Mouse (Mus musculus) erythroblast, adult 5-6 weeks (primary cell): ENCODE data around the gene Dohh. TPM values are rescaled to one million over a fixed set of nuclear protein-coding genes. Genes with fewer than 3 reads are reported as not detected.
A peak's percentile ranks its signal among the peaks of the same experiment; 100 is the strongest.

Experiments
- ATAC-seq: replicated peaks from 2 replicates; pipeline ENCODE4 v1.8.0; 2016; ENCODE audit warnings: moderate number of reproducible peaks, mild to moderate bottlenecking, moderate TSS enrichment, inconsistent platforms; ENCODE audit not compliant: poor library complexity, low FRiP score, severe bottlenecking
- total RNA-seq, 2 experiments: library from RNA; stranded (forward) in 1 of 2; stranded (reverse) in 1 of 2; fragments of 150-400 nt in 1 of 2; fragments of 200-764, 138-1000 nt in 1 of 2; gene quantifications; 2 replicates each; pipeline versions ENCODE4 v1.2.3 to v1.2.4; 2015 to 2017; ENCODE audit warnings: low replicate concordance in 2 of 2

Gene Dohh
- total RNA-seq, 2 experiments from 2014 or later, result 10.4 to 33.7 TPM

DNA sequence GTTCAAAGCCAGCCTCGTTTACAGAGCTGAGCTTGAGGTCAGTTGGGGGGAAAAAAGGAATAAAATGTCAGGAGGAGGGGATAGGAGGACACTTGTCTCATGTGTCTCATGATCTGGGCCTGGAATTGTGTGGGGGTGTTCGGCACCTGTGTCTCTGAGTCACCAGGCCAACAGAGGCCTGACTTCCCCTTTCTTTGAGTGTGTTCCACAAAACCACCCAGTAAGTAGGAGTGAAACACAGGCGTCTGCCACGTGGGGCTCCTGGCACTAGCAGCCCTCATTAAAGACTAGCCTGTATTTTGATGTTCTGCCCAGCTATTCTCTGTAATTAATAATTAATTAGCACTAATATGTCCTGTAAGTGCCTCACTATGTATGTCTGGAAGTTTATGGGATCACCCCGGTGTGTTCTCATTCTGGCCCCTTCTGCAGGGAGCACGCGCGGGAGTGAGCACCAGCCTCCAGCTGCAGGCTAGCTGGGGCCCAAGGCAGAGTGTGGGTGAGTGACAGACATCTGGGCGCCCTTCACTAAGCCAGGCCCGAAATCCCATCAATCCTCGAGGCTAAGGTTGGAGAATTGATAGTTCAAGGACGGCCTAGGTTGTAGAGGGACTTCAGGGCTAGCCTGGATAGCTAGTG lies 27.8 kb upstream of the Dohh start:
- ATAC-seq, result no peak

DNA sequence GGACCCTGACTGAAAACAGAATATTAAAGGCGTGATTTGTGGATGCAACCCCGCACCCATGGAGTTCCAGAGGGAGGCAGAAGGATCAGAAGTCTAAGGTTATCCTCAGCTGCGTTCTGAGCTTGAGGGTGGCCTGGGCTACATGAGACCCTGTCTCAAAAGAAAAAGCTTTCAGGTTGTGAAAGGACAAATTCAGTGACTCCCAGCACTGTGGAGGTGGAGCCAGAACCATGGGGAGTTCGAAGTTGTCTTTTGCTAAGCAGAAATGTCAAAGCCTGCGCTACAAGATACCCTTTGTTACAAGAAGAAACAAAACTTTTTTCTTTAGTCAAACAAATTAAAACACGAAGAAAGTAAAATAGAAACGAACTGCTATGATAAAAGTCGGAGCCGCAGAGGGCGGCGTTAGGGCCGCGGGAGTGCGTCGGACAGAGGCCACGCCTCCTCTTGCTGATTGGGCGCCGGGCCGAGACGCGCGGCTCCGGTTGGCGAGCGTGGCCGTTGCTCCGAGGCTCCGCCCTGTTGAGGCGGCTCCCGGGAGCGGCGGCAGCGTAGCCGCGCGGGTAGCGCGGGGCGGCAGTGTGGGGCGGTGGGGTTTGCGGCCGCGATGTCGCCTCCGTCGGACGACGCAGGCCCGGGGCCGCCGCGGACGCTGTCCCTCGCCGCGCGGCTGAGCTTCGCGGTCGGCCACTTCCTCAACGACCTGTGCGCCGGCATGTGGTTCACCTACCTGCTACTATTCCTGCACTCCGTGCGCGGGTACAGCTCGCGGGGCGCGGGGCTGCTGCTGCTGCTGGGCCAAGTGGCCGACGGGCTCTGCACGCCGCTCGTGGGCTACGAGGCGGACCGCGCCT lies 27.0 kb upstream of the Dohh start, which contains the start of gene Mfsd12:
Mfsd12 (plus strand) TSS at position 501 of the 854 bp plus-strand sequence.
- ATAC-seq, result peak; percentile 76

DNA sequence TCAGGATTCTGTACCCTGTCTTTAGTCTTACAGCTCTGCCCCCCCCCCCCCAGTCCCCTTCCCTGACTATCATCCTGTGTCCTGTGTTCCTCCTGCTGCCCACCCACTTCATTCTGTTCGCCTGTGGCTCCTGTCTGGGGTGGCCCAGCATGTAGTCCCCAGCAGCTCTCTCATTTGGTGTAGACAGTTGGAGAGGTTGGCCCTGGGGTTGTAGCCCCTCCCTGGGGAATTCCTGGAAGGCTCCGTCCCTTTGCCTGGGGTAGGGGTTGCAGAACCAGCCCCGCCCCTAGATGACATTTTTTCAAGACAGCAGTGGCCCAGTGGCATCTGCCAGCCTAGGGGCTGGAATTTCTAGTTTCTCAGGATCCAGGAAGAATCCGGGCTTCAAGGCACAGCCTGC lies 26.0 kb upstream of the Dohh start:
- no peak for ATAC-seq

DNA sequence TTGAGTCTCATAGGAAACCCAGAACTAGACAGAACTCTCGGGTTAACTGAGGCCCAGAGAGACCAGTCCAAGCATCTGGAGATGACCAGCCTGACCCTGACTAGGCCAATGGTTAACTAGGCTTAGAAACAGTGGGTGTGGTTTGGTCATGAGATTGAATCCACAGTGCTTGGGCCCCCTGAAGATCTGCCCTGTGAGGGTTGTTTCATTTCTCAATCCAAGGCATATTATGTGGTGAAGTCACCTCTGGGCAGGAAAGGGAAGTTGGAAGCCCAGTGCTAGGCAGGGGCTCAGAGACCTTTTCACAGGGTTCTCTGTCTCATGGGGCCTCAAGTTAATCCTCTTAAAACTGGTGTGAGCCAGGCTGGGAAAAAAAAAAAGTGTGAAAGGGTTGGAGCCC lies 25.4 kb upstream of the Dohh start:
- no peak for ATAC-seq

DNA sequence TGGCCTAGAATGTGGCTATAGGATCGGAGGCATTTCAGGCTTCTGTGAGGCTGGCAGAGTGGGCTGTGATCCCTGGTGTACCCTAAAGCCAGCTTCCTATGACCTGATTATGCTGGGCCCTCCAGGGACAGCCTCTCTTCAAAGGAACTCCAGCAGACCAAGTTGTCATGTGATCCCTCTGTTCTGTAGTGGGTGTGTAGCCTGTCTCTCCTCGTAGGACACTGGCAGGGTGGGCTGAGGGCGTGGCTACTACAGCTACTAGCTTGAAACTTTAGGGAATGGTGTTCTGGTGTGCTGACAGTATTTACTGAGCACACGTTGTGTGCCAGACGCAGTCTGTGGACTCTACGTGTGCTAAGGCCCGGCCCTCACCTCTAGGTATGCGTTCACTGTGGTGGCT lies 23.5 kb upstream of the Dohh start:
- ATAC-seq, result no peak

DNA sequence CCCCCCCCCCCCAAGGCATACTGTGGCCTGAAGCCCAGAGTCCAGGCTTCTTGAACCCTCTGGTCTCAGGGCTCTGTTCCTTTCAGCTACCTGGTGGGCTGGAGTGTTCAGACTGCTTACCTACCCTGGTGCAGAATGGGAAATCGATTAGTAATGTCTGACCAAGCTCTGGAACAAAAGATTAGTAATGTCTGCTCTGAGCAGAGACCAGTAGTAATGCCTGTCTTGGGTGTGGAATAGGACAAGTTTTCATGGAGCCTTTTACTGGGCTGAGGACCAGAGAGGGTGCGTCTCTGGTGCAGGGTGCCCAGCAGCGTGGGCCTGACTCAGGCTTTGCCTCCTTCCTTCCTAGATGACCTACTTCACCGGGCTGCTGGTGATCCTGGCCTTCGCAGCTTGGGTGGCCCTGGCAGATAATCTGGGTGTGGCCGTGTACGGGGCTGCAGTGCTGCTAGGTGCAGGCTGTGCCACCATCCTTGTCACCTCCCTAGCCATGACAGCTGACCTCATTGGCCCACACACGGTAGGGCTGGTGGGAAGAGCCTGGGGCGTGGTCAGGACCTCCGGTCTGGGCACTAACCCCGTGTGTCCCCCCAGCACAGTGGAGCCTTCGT lies 21.8 kb upstream of the Dohh start:
- peak; percentile 60 for ATAC-seq

DNA sequence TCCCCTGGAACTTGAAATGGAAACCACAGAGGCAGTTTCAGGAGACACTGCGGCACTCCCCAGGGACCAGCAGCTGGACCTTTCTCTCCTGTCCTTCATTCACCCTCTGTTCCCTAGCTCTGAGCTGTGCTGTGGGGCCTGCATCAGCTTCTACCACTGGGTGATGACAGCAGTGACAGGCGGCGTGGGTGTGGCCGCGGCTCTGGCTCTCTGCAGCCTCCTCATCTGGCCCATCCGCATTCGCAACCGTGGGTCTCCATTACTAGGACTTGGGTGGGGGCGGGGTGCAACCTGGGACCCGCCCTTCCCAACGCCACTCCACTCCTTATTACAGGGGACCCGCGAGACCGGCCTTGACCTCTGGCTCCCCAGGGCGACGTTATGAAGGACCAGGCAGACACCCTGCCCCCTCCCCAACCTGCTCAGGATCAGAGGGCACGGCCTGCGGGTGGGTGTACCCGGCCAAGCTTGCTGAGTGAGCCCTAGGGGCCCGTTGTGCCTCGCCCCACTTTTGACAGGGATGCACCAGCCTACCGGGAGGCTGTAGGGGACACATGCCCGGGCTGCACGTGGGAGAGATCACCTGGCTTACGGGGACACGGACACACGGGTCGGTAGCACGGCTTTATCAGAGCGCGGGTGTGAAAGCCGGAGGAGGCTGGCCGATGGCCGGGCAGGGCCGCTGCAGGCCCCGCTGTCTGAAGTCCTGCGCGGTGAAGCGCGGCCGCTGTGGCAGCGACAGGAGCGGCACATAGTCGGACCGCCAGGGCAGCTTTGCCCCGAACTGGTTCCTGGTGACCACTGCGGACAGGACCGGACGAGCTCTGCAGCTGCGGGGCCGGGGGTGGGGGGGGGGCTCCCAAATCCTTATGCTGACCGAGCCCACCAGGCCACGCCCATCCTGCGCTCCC lies 20.5 kb upstream of the Dohh start:
- ATAC-seq, result no peak

DNA sequence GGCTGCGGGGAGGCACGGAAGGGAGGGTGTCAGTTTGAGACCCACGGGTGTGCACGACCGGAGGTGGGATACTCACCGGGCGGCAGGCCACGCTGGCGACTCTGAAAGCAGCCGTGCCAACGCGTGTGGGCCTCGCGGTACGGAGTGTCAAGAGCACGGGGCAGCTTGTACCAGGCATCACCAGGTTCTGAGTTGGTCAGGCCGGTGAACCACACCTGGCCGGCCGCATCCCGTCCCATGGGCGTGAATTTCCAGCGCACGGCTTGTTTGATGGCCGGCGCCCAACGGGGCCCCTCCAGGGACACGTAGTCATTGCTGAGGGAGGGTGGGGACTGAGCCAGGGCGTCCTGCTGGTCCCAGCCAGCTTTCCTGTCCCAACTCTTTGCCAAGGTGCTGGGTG lies 19.6 kb upstream of the Dohh start:
- ATAC-seq, result no peak

DNA sequence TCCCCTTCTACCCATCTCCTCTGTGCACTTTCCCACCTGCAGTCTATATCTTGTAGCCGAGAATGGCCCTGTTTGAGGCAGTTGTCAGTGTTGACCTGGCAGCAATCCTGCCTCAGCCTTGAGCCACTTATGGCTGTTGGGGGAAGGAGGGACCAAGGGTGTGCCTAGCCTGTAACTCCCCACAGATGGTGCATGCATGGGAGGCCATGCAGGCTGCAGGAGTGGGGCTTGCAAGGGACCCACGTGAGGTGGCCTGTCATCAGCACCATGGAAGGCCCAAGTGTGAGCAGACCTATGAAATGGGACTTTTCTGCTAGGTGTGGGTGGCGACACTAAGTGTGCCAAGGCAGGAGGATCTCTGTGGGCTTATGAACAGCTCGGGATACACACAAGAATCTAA lies 19.2 kb upstream of the Dohh start:
- ATAC-seq, result peak; percentile 2; the same call in 1 of the 2 replicates

DNA sequence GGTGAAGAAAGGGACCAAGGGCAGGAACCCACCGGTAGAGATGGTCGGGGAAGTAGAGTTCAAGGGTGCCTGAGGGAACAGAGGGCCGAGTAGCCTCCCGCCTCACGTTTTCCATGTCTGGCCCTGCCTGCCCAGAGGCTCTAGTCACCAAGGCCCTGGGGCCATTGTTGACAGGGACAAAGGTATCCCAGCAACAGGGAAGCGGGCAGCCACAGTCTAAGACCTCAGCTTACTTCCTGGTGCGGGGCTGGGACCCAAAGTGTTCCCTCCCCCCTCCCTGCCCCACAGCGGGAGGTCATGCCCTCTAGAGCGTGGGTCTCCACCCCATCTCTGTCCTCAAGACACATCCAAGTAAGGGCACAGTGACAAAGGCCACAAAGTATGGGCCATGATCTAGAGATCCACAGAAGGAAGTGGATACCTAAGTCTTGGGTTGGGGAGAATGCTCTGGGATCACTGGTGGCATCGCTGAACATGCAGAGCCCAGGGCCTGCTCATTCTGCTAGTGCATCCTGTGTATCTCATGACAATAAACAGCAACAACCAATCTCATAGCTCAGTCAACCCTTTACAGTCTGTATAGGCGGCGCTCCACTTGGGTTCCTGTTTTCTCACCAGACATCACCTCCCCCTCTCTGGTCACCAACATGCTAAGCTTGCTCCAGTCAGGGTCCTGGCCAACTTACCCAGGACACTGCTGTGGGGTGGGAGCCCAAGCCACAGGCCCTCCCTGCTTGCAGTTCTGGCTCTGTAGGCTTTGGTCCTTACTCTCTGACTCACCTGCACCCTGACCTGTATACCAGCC lies 18.4 kb upstream of the Dohh start, which contains the start of gene 4930404N11Rik:
4930404N11Rik (minus strand) TSS at position 145 of the 805 bp plus-strand sequence.
- peak; percentile 2; the same call in 1 of the 2 replicates for ATAC-seq

DNA sequence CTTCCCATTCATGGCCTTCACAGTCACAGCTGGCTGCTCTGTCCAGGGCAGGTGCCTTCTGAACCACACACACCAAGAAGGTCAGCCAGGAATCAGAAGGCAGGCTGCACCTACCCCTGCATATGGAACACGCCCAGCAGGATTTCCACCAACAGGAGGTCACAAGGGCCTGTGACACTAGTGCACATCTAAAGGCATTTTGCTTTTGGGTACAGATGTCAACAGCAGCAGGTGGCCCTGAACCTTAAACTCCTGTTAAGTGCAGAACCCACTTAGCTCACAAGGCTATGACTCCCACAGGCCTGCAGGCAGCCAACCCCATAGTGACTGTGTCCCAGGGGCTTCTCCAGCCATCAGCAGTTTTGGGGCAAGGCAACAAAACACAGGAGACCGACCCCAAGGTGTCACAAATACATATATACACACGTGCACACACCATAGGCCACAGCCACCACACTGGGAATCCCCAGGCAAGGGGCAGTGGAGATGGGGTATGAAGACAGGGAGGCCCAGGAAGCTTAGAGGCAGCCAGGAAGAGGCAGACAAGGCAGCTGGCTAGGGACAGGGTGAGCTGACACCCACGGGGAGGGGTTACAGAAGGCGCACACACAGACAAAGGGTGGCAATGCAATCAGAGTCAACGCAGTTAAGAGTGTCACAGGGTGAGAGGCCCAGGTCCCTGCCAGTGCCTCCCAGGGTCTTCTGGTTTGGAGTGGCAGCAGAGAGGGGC lies 17.6 kb upstream of the Dohh start:
- 0 out of 2 replicates have a peak, but pooled peaks have one; percentile 0 for ATAC-seq

DNA sequence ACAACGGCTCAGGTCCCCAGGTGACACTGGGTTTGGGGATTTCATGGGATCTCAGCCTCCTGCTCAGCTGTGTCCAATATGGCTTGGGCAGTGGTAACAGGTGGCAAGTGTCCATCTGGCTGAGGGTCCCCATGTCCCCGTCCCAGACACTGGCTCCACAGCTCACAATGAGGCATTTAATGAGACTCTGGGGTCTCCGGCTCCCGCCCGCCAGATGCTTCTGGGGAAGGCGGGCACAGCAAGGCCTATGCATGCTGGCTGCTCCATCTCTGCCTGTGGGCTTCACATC lies 17.1 kb upstream of the Dohh start:
- no peak for ATAC-seq

DNA sequence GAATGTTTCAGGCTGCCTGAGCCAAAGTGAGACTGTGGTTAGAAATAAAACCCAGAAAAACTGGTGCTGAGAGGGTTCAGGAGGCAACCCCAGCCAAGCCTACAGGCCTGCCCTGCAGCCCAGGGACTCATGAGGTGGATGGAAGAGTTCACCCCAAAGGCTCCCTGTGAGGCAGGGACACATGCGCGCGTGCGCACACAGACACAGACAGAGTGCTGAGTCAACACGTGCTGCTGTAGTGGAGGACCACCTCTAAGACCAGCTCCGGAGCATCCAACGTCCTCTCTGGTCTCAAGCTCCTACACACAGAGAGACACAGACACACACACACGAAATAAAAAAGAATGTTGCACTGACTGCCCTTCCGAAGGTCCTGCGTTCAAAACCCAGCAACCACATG lies 8.9 kb upstream of the Dohh start:
- ATAC-seq, result no peak

DNA sequence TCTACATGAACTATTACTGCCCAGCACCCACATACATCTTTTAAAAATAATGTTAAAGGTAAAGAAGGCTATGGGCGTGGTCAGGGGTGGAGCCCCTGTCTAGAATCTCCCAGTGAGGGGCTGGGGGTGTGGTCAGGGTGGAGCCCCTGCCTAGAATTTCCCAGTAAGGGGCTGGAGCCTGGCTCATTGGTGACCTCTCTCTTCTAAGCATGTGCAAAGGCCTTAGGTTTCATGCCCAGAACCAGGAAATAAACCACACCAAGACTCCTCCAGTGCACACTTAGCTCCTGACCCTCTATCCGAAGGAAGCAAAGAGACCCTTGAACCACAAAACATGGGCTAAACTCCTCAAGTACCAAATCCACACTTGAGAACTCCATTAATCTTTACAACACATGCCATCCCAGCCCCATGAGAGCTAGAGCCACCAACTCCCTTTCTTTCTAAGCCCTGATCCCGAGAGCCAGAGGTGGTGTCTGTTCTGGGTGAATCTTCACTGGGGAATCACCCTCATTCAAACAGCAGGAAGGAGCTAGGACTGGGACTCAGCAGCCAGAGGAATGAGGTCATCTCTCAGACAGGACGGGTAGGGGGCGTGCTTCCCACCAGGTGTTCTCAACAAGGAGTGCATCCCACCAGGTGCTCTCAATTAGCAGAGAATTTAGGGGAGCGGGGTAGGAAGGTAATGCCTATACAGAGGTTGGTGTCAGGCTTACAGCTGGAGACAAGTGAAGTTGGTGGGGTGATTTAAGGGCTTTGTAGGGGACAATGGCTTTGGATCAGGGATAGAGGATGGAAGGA lies 7.5 kb upstream of the Dohh start:
- peak; percentile 18 for ATAC-seq

DNA sequence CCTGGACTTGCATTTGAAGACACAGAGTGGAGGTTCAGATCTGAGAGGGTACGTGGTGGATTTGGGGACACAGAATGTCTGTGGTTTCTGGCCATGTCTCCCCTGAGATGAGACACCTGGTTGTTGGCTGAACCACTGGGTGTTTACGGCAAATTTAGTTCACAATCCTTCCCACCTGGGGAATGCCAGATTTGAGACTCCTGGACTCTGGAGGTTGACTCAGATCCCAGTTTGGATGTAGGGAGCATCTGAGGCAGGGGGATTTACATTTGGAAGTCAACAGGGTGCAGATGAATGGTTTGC lies 6.9 kb upstream of the Dohh start:
- ATAC-seq, result no peak

DNA sequence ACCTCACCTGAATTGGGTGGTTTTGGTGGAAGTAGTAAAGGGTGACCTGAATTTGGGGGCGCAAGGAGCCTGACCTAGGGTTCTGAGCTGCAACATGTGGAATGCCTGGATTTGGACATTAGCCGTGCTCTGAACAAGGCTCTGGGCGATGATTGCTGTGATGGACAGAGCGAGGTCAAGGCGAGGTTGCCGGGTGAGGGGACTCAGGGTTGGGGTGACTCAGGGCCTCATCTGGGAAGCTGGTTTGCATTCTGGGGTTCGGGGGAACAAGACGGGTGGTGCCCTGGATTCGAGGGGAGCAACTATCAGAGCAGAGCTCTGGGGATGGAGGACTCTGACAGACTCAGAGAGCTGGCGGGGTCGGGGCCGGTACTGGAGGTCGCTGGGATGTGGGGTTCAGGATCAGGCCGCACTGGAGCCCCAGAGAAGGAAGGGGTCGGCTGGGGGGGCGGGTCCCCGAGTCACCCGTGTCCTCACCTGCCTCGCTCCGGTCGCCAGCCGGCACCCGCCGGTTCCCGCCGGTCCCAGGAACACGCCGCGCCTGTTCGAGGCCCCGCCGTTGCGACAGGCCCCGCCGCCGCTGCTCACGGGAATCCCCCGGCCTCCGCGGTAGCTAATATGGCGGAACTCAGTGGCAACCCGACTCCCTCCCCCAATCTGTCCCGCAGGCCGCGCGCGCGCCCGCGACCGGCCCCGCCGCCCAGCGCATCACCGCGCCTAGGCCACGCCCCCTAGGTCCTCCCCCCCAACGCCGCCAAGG lies 6.3 kb upstream of the Dohh start, which contains the start of gene Fzr1:
Fzr1 (minus strand) TSS at position 724 of the 760 bp plus-strand sequence.
- ATAC-seq, result no peak

DNA sequence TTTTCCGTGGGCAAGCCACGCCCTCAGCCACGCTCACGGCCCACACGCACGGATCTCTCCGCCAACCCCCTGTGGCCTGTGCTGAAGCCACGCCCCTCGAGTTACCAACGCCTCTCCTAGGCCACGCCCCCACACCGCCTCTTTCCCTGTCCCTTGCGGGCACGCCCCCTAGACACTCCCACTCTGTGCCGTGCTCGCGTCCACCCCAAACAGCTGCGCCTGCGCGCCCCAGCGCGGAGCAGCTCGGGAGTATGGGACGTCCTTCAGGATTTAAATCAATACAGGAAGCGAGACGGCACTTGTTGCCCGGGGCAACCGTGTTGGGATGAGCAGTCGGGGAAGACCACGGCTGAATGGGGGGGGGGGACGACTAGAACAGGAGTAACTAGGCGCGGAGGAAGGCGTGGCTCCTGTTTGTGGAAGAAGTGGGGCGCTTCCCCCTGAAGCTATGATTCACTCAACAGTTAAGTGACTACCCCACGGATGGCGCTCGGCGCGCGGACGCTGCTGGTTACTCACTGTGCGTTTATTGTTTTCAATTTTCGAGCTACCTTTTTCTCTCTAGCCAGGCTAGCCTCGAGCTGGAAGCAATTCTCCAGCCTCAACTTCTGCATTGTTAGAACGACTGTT lies 5.6 kb upstream of the Dohh start:
- peak; percentile 61 for ATAC-seq
